Mouse (Mus musculus): Measurements from ENCODE around the gene Gm17359.

DNA sequence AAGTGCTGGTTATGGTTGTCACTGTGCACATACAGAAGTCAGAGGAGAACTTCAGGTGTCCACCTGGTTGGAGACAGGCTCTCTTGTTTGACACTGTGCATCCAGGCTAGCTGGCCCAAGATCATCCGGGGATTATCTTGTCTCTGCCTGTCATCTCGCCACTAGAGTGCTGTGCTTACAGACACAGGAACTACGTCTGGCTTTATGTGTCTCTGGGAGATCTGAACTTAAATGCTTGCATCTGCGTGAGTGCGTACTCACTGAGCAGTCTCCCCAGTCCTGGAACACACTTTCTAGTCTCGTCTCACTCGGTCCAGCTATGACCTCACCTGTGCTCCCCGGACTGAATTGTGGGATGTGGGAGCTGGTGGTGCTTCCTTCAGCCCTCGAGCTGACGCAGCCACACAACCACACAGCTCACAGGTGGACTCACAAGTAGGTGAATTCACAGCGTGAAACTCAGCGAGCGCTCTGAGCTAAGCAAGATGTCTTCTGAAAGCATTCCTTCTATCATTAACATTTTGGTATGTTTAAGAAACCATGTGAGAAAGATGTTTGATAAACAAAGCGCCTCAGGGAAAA is 42.9 kb downstream of the Gm17359 start:
- TF ChIP-seq CTCF (IDR thresholded peaks at IDR 0.05; ENCODE audit: extremely low read depth, insufficient read depth, insufficient read length, insufficient replicate concordance) (no peak), POLR2A (IDR thresholded peaks at IDR 0.05; ENCODE audit: low read depth, low read length) (no peak)
